Mouse (Mus musculus) urinary bladder, postnatal 14 days (tissue): ENCODE measurements around the gene Flot1.

Experiments used
- DNase-seq: peaks from one replicate; pipeline ENCODE4 v3.0.0; 2021; ENCODE audit warnings: low spot score

Flot1 gene

GRCm38 (mm10) chr17:35810900-35811648 is 12.0 kb upstream of the Flot1 start:
- no peak for DNase-seq

GRCm38 (mm10) chr17:35812307-35812706 is 10.7 kb upstream of the Flot1 start:
- no peak for DNase-seq

GRCm38 (mm10) chr17:35812736-35813135 is 10.3 kb upstream of the Flot1 start:
- peak; percentile 49 for DNase-seq

- peak; percentile 96 for DNase-seq
Observed at GRCm38 (mm10) chr17:35813245-35813647, 9.8 kb upstream of the Flot1 start.

GRCm38 (mm10) chr17:35813653-35814052 is 9.4 kb upstream of the Flot1 start:
- DNase-seq = no peak

GRCm38 (mm10) chr17:35814678-35815077 is 8.4 kb upstream of the Flot1 start:
- DNase-seq = peak; percentile 46

GRCm38 (mm10) chr17:35815836-35816235 is 7.2 kb upstream of the Flot1 start:
- DNase-seq = no peak

- no peak for DNase-seq
Observed at GRCm38 (mm10) chr17:35816686-35817085, 6.3 kb upstream of the Flot1 start.

- DNase-seq = no peak
Observed at GRCm38 (mm10) chr17:35817226-35817625, 5.8 kb upstream of the Flot1 start.

GRCm38 (mm10) chr17:35820111-35820510 is 2.9 kb upstream of the Flot1 start:
- DNase-seq = no peak

- DNase-seq = peak; percentile 91
Observed at GRCm38 (mm10) chr17:35821439-35822430, 1.3 kb upstream of the Flot1 start, which contains the start of gene Ier3. Ier3 (plus strand) TSS chr17:35821684.

- no peak for DNase-seq
Observed at GRCm38 (mm10) chr17:35822564-35822963, 466 bp upstream of the Flot1 start.

GRCm38 (mm10) chr17:35824402-35824801 is 1.4 kb downstream of the Flot1 start:
- DNase-seq = no peak

- DNase-seq = no peak
Observed at GRCm38 (mm10) chr17:35825109-35825850, 2.2 kb downstream of the Flot1 start.

- DNase-seq = peak; percentile 88
Observed at GRCm38 (mm10) chr17:35829737-35830136, 6.7 kb downstream of the Flot1 start.

GRCm38 (mm10) chr17:35832400-35833238 is 9.6 kb downstream of the Flot1 start:
- DNase-seq = no peak

- DNase-seq = no peak
Observed at GRCm38 (mm10) chr17:35833239-35833751, 10.3 kb downstream of the Flot1 start.

GRCm38 (mm10) chr17:35833894-35834293 is 10.9 kb downstream of the Flot1 start:
- no peak for DNase-seq

GRCm38 (mm10) chr17:35834696-35835422 is 11.8 kb downstream of the Flot1 start:
- no peak for DNase-seq
